Mouse (Mus musculus): ENCODE data around the gene Tax1bp3. TPM values are rescaled to one million over a fixed set of nuclear protein-coding genes. Genes with fewer than 3 reads are reported as not detected.

Tax1bp3 gene
- polyA plus RNA-seq, 1 experiment from 2014 or later = 198 TPM

DNA sequence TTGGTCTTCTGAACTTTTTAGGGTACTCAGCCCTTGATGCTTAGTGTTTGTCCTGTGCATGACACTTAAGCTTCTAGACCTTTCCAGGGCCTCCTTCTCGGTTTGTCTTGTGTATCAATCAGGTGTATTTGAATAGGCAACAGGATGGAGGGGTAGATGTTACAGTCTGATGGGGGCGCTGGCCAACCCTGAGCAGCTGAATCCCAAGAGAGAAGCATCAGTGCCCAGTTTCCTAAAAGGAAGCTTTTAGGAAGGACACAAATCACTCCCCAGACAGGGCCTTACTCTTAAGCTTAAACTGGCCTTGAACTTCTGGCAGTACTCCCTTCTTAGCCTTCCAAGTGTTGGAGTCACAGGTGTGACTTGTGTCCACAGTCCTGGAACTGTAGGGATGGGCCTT is 1.0 kb downstream of the Tax1bp3 start:
- Histone ChIP-seq H3K27me3 (replicated peaks) (no peaks in the 10 kb centered on the region), H3K4me1 (peaks cover 25% of the 10 kb centered on the region), H3K9me3 (no peaks in the 10 kb centered on the region), H3K27ac (0 out of 2 replicates have a peak overlapping the region, but pooled peaks have one; percentile 79), H3K9ac (peak overlapping the region; percentile 83), H3K4me3 (peak overlapping the region; percentile 93), H3K36me3 (peaks cover 20% of the 10 kb centered on the region), H3K4me2 (replicated peaks) (peak overlapping the region; percentile 73)
- no peak for ATAC-seq (ENCODE audit: low FRiP score, low read depth)
- WGBS = 3% methylated on average over 2 of the region's 2 CpGs

- H3K4me2 ChIP-seq (replicated peaks) = no peak overlapping the region
- peaks cover 82% of the 10 kb centered on the region for H3K36me3 ChIP-seq
- no peak overlapping the region for H3K9ac ChIP-seq
- WGBS = 91% methylated on average over 10 of the region's 10 CpGs
- H3K9me3 ChIP-seq = no peaks in the 10 kb centered on the region
- no peaks in the 10 kb centered on the region for H3K4me1 ChIP-seq
- no peak overlapping the region for H3K27ac ChIP-seq
- H3K27me3 ChIP-seq (replicated peaks) = no peaks in the 10 kb centered on the region
- no peak for ATAC-seq (ENCODE audit: low FRiP score, low read depth)
- no peak overlapping the region for H3K4me3 ChIP-seq
These were observed 9.2 kb downstream of the Tax1bp3 start for GRCm38 (mm10) chr11:73185872-73186615.

DNA sequence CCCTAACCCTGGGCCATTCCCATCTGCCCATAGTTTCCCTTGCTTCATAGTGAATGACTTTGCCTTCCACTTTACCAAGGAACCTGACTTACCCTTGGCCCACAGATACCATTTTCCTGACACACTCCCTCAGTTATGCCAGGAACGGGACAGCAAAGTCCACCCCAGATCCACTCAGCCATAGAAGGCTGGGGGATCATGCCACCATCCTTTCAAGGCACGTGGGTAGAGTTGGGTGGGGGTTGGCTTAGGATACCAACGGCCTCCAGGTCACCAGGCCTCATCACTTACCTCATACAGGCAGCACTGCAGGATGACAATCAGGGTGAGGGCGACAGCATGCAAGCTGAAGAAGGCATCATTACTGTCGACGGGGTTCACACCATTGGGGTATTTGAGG is 10.3 kb downstream of the Tax1bp3 start:
- WGBS = 88% methylated on average over 6 of the region's 6 CpGs
- no peaks in the 10 kb centered on the region for H3K9me3 ChIP-seq

DNA sequence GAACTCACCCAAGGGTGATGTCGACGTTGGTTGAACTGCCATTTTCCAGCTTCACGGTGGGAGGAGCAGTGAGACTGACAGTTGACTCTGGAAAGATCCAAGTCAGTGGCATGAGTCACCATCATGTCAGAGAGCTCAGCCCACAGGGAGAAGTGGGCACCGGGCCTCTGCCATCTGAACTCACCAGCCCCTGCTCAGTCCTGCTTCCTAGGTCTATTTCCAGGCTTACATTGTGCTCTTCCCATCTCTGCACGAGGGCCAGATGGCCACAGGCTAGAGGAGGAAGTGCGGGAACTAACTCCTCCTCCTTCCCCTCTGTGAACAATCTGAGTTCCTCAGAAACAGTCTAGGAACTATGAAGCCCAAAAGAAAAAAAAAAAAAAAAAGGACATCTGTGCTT is 16.2 kb downstream of the Tax1bp3 start:
- Histone ChIP-seq H3K36me3 (peaks cover 59% of the 10 kb centered on the region), H3K4me3 (no peak overlapping the region), H3K27ac (no peak overlapping the region), H3K27me3 (replicated peaks) (no peaks in the 10 kb centered on the region), H3K9ac (no peak overlapping the region), H3K9me3 (no peaks in the 10 kb centered on the region), H3K4me1 (peaks cover 6% of the 10 kb centered on the region), H3K4me2 (replicated peaks) (no peak overlapping the region)
- ATAC-seq (ENCODE audit: low FRiP score, low read depth) = no peak
- WGBS = 81% methylated on average over 6 of the region's 6 CpGs

More for the DNA sequence above, 10.3 kb downstream of the Tax1bp3 start:
- no peak overlapping the region for H3K4me3 ChIP-seq
- no peak overlapping the region for H3K9ac ChIP-seq
- ATAC-seq (ENCODE audit: low FRiP score, low read depth) = no peak
- no peaks in the 10 kb centered on the region for H3K4me1 ChIP-seq
- no peaks in the 10 kb centered on the region for H3K27me3 ChIP-seq (replicated peaks)
- H3K36me3 ChIP-seq = peaks cover 90% of the 10 kb centered on the region
- no peak overlapping the region for H3K27ac ChIP-seq
- no peak overlapping the region for H3K4me2 ChIP-seq (replicated peaks)

- Histone ChIP-seq H3K27ac (no peak overlapping the region), H3K36me3 (peaks cover 46% of the 10 kb centered on the region)
- 81% methylated on average over 2 of the region's 2 CpGs for WGBS
These were observed 17.6 kb downstream of the Tax1bp3 start for GRCm38 (mm10) chr11:73194444-73194843.

DNA sequence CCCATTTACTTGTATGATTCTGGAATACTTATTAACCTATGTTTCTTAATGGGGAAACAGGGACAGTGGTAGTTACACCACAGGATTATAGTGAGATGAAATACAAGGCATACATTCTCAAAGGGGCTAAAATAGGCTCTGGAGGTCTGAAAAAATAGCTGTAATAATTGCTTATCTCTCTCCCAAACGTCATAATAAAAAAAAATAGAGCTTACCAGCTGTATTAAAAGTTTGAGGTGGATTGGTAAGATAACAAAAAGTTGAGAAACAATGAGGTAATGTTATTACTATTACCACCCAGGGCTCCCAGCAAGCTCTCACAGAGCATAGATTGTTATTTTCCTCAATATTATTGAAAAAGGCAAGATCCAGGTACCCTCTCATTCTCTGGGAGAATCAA is 21.3 kb downstream of the Tax1bp3 start:
- 6% methylated on average over 1 of the region's 1 CpGs for WGBS
- H3K4me1 ChIP-seq = peaks cover 18% of the 10 kb centered on the region
- H3K27ac ChIP-seq = no peak overlapping the region
- H3K36me3 ChIP-seq = peaks cover 12% of the 10 kb centered on the region
- no peaks in the 10 kb centered on the region for H3K9me3 ChIP-seq
- ATAC-seq (ENCODE audit: low FRiP score, low read depth) = no peak
- no peaks in the 10 kb centered on the region for H3K27me3 ChIP-seq (replicated peaks)
- H3K4me3 ChIP-seq = peak overlapping the region; percentile 63
- peak overlapping the region; percentile 74 for H3K9ac ChIP-seq
- peak overlapping the region; percentile 93 for H3K4me2 ChIP-seq (replicated peaks)

More at GRCm38 (mm10) chr11:73194444-73194843, 17.6 kb downstream of the Tax1bp3 start:
- H3K9me3 ChIP-seq = no peaks in the 10 kb centered on the region
- no peak overlapping the region for H3K4me2 ChIP-seq (replicated peaks)
- H3K4me3 ChIP-seq = no peak overlapping the region
- peaks cover 12% of the 10 kb centered on the region for H3K4me1 ChIP-seq
- H3K9ac ChIP-seq = no peak overlapping the region
- H3K27me3 ChIP-seq (replicated peaks) = no peaks in the 10 kb centered on the region
- ATAC-seq (ENCODE audit: low FRiP score, low read depth) = no peak

DNA sequence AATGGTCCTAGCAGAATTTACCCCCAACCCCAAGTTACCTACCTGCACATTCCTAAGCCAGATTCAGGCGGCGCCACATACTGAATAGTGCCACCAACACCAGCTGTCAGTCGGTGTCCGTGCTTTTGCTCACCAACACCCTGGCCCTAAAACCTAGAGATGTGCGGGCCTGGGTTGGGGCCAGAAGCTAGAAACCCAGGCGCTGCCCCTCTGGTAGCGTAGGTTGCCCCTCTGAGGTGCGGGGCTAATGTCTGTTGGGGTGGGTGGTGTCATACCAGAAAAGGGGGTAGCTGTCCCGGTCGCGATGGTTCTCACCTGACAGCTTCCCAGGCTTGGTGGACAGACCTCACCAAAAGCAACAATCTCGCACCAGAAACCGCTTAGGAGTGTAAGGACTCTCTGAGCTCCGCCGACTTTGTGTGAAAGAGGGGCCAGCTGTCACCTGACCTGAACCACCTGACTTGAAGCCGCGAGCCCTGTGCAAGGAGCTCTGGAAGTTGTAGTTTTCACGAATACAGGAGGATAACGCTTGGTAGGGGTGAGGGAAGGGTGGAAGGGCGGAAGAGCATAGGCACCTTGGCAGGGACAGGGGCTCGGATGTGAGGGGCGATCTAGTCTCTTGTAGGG is 21.8 kb downstream of the Tax1bp3 start, which contains the start of gene Ctns:
Gene Ctns, minus strand, starts transcription at position 440 of the 627 bp plus-strand sequence.
- WGBS = 2% methylated on average over 22 of the region's 22 CpGs

GRCm38 (mm10) chr11:73199230-73199712 is 22.4 kb downstream of the Tax1bp3 start, which contains the start of gene Shpk:
TSS of gene Shpk (plus strand) at chr11:73199460.
- Histone ChIP-seq H3K9ac (peak within 1 kb of the TSS; percentile 74), H3K4me1 (peaks cover 18% of the 10 kb centered on the region), H3K27ac (no peak within 1 kb of the TSS), H3K27me3 (replicated peaks) (no peaks in the 10 kb centered on the region), H3K4me2 (replicated peaks) (peak within 1 kb of the TSS; percentile 93), H3K36me3 (peaks cover 10% of the 10 kb centered on the region), H3K4me3 (peak within 1 kb of the TSS; percentile 63), H3K9me3 (no peaks in the 10 kb centered on the region)
- WGBS = under 1% methylated on average over 32 of the region's 32 CpGs
- peak; percentile 98 for ATAC-seq (ENCODE audit: low FRiP score, low read depth)

More for the DNA sequence above, 21.8 kb downstream of the Tax1bp3 start, which contains the start of gene Ctns:
- H3K4me1 ChIP-seq = peaks cover 18% of the 10 kb centered on the region
- H3K27ac ChIP-seq = no peak within 1 kb of the TSS
- H3K36me3 ChIP-seq = peaks cover 12% of the 10 kb centered on the region
- H3K9ac ChIP-seq = peak within 1 kb of the TSS; percentile 74
- no peaks in the 10 kb centered on the region for H3K27me3 ChIP-seq (replicated peaks)
- ATAC-seq (ENCODE audit: low FRiP score, low read depth) = peak; percentile 95
- H3K9me3 ChIP-seq = no peaks in the 10 kb centered on the region
- H3K4me2 ChIP-seq (replicated peaks) = peak within 1 kb of the TSS; percentile 93
- peak within 1 kb of the TSS; percentile 63 for H3K4me3 ChIP-seq

DNA sequence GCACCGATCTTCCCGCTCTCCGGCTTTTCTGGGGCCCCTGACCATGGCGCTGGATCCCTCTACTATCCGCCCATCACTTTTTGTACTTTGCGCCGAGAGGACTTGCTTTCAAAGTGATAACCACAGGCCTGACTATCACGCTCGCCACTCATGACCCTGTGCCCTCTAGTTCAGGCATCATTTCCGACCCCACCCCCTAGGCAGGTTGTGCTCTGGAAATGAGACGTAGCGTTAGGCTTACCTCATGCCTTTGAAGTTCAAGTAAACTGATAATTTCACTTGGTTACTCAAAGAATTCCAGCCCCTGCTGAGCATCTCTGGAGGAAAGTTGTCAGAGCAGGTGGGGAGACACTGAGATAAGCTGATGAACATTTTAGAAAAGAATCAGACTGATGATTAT is 23.0 kb downstream of the Tax1bp3 start:
- no peak; the same call in 1 of the 2 replicates for ATAC-seq (ENCODE audit: low FRiP score, low read depth)
- 4% methylated on average over 12 of the region's 12 CpGs for WGBS

GRCm38 (mm10) chr11:73201021-73201420 is 24.1 kb downstream of the Tax1bp3 start:
- Histone ChIP-seq H3K27me3 (replicated peaks) (no peaks in the 10 kb centered on the region), H3K9ac (no peak overlapping the region), H3K27ac (no peak overlapping the region), H3K4me3 (no peak overlapping the region), H3K4me2 (replicated peaks) (no peak overlapping the region), H3K4me1 (peaks cover 18% of the 10 kb centered on the region), H3K36me3 (peaks cover 2% of the 10 kb centered on the region; the same call in 1 of the 2 replicates), H3K9me3 (no peaks in the 10 kb centered on the region)
- ATAC-seq (ENCODE audit: low FRiP score, low read depth) = no peak
- WGBS = 71% methylated on average over 2 of the region's 2 CpGs

More for the DNA sequence above, 23.0 kb downstream of the Tax1bp3 start:
- H3K4me2 ChIP-seq (replicated peaks) = peak overlapping the region; percentile 93
- peaks cover 8% of the 10 kb centered on the region for H3K36me3 ChIP-seq
- no peaks in the 10 kb centered on the region for H3K27me3 ChIP-seq (replicated peaks)
- peak overlapping the region; percentile 63 for H3K4me3 ChIP-seq
- H3K4me1 ChIP-seq = peaks cover 18% of the 10 kb centered on the region
- peak overlapping the region; percentile 70 for H3K9ac ChIP-seq
- H3K27ac ChIP-seq = no peak overlapping the region
- no peaks in the 10 kb centered on the region for H3K9me3 ChIP-seq

DNA sequence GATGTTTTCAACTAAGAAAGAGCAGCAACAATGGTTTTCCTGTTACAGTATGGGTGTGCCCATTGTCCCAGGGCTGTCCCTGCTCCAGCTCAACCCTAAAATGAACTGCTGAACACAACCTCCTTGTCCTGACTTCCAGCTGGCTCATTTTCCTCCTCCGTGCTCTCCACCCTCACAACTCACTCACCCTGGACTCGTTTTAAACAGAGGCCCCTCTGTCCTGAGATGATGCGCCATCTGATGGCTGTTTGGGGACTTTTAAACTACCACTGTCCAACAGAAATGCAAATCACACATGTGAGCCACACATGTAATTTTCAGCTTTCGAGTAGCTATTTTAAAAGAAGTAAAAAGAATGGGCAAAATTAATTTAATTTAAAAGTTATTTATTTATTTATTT is 24.7 kb downstream of the Tax1bp3 start:
- Histone ChIP-seq H3K27ac (no peak overlapping the region), H3K27me3 (replicated peaks) (no peaks in the 10 kb centered on the region), H3K36me3 (no peaks in the 10 kb centered on the region), H3K4me1 (peaks cover 18% of the 10 kb centered on the region), H3K4me3 (no peak overlapping the region), H3K4me2 (replicated peaks) (no peak overlapping the region), H3K9ac (no peak overlapping the region), H3K9me3 (no peaks in the 10 kb centered on the region)
- no peak for ATAC-seq (ENCODE audit: low FRiP score, low read depth)
- WGBS = 33% methylated on average over 4 of the region's 4 CpGs

- H3K4me1 ChIP-seq = peaks cover 7% of the 10 kb centered on the region
- H3K4me3 ChIP-seq = no peak overlapping the region
- H3K4me2 ChIP-seq (replicated peaks) = no peak overlapping the region
- 90% methylated on average over 8 of the region's 8 CpGs for WGBS
- ATAC-seq (ENCODE audit: low FRiP score, low read depth) = no peak
- no peaks in the 10 kb centered on the region for H3K27me3 ChIP-seq (replicated peaks)
- H3K9ac ChIP-seq = no peak overlapping the region
- H3K36me3 ChIP-seq = no peaks in the 10 kb centered on the region
- H3K9me3 ChIP-seq = no peaks in the 10 kb centered on the region
- H3K27ac ChIP-seq = no peak overlapping the region
These were observed 27.0 kb downstream of the Tax1bp3 start for GRCm38 (mm10) chr11:73203895-73204294.
